Mouse (Mus musculus): ENCODE data around the gene Cxxc4. TPM values are rescaled to one million over a fixed set of nuclear protein-coding genes. Genes with fewer than 3 reads are reported as not detected.
A peak's percentile ranks its signal among the peaks of the same experiment; 100 is the strongest.

Cxxc4 gene
- polyA plus RNA-seq, 1 experiment from 2014 or later, result 17.1 TPM

GRCm38 (mm10) chr3:134259300-134259699 is 23.0 kb downstream of the Cxxc4 start:
- no peaks in the 10 kb centered on the region for H3K9me3 ChIP-seq
- H3K36me3 ChIP-seq, result no peaks in the 10 kb centered on the region
- ATAC-seq (replicated peaks), result peak; percentile 46; the same call in 1 of the 2 replicates
- H3K27me3 ChIP-seq, result no peaks in the 10 kb centered on the region
- no peak overlapping the region for H3K4me2 ChIP-seq (replicated peaks)
- no peak overlapping the region for H3K27ac ChIP-seq (replicated peaks)
- H3K9ac ChIP-seq (replicated peaks), result no peak overlapping the region
- 0 out of 2 replicates have a peak, but pooled peaks cover 3% of the 10 kb centered on the region for H3K4me1 ChIP-seq
- no peak overlapping the region for H3K4me3 ChIP-seq
- whole genome bisulfite sequencing, result 27% methylated on average over 3 of the region's 3 CpGs

GRCm38 (mm10) chr3:134279655-134280054 is 43.4 kb downstream of the Cxxc4 start:
- Histone ChIP-seq H3K9ac (replicated peaks) (no peak overlapping the region), H3K4me2 (replicated peaks) (no peak overlapping the region), H3K4me3 (no peak overlapping the region), H3K27ac (replicated peaks) (no peak overlapping the region), H3K4me1 (peaks cover 12% of the 10 kb centered on the region), H3K9me3 (no peaks in the 10 kb centered on the region), H3K36me3 (no peaks in the 10 kb centered on the region), H3K27me3 (no peaks in the 10 kb centered on the region)
- no peak for ATAC-seq (replicated peaks)

- Histone ChIP-seq H3K4me3 (no peak overlapping the region), H3K27ac (replicated peaks) (peak overlapping the region; percentile 7; the same call in 1 of the 2 replicates), H3K4me2 (replicated peaks) (peak overlapping the region; percentile 25), H3K9me3 (no peaks in the 10 kb centered on the region), H3K4me1 (peaks cover 12% of the 10 kb centered on the region), H3K36me3 (no peaks in the 10 kb centered on the region), H3K27me3 (no peaks in the 10 kb centered on the region), H3K9ac (replicated peaks) (no peak overlapping the region)
- 21% methylated on average over 14 of the region's 14 CpGs for WGBS
- ATAC-seq (replicated peaks), result peak; percentile 72
These were observed 45.5 kb downstream of the Cxxc4 start for GRCm38 (mm10) chr3:134281527-134282370.

GRCm38 (mm10) chr3:134295217-134295616 is 58.9 kb downstream of the Cxxc4 start:
- Histone ChIP-seq H3K4me3 (no peak overlapping the region), H3K9ac (replicated peaks) (no peak overlapping the region), H3K36me3 (no peaks in the 10 kb centered on the region), H3K4me2 (replicated peaks) (no peak overlapping the region), H3K4me1 (peaks cover 8% of the 10 kb centered on the region; the same call in 1 of the 2 replicates), H3K9me3 (no peaks in the 10 kb centered on the region), H3K27me3 (no peaks in the 10 kb centered on the region), H3K27ac (replicated peaks) (no peak overlapping the region)
- WGBS, result 13% methylated on average over 6 of the region's 6 CpGs
- ATAC-seq (replicated peaks), result peak; percentile 67; the same call in 1 of the 2 replicates

GRCm38 (mm10) chr3:134302681-134303491 is 66.6 kb downstream of the Cxxc4 start:
- Histone ChIP-seq H3K9ac (replicated peaks) (peak overlapping the region; percentile 43; the same call in 1 of the 2 replicates), H3K4me3 (peak overlapping the region; percentile 38), H3K36me3 (no peaks in the 10 kb centered on the region), H3K27ac (replicated peaks) (peak overlapping the region; percentile 70), H3K9me3 (no peaks in the 10 kb centered on the region), H3K4me2 (replicated peaks) (peak overlapping the region; percentile 58), H3K4me1 (peaks cover 34% of the 10 kb centered on the region), H3K27me3 (no peaks in the 10 kb centered on the region)
- 2% methylated on average over 21 of the region's 21 CpGs for WGBS
- ATAC-seq (replicated peaks), result peak; percentile 89

- Histone ChIP-seq H3K4me2 (replicated peaks) (peak overlapping the region; percentile 58), H3K4me1 (peaks cover 34% of the 10 kb centered on the region), H3K36me3 (no peaks in the 10 kb centered on the region), H3K27ac (replicated peaks) (peak overlapping the region; percentile 70), H3K27me3 (no peaks in the 10 kb centered on the region), H3K4me3 (peak overlapping the region; percentile 38), H3K9ac (replicated peaks) (0 out of 2 replicates have a peak overlapping the region, but pooled peaks have one; percentile 43), H3K9me3 (no peaks in the 10 kb centered on the region)
- 10% methylated on average over 3 of the region's 3 CpGs for WGBS
- ATAC-seq (replicated peaks), result peak; percentile 29; the same call in 1 of the 2 replicates
These were observed 67.2 kb downstream of the Cxxc4 start for GRCm38 (mm10) chr3:134303492-134303808.

- 11% methylated on average over 4 of the region's 4 CpGs for WGBS
These were observed 70.2 kb downstream of the Cxxc4 start for GRCm38 (mm10) chr3:134306507-134306906.

GRCm38 (mm10) chr3:134307801-134308200 is 71.5 kb downstream of the Cxxc4 start:
- H3K27me3 ChIP-seq, result no peaks in the 10 kb centered on the region
- no peak for ATAC-seq (replicated peaks)
- H3K4me1 ChIP-seq, result peaks cover 25% of the 10 kb centered on the region
- H3K27ac ChIP-seq (replicated peaks), result no peak overlapping the region
- H3K36me3 ChIP-seq, result no peaks in the 10 kb centered on the region
- no peak overlapping the region for H3K9ac ChIP-seq (replicated peaks)
- no peak overlapping the region for H3K4me3 ChIP-seq
- H3K9me3 ChIP-seq, result no peaks in the 10 kb centered on the region
- no peak overlapping the region for H3K4me2 ChIP-seq (replicated peaks)

More at GRCm38 (mm10) chr3:134306507-134306906, 70.2 kb downstream of the Cxxc4 start:
- Histone ChIP-seq H3K9me3 (no peaks in the 10 kb centered on the region), H3K4me3 (no peak overlapping the region), H3K4me2 (replicated peaks) (no peak overlapping the region; the same call in 1 of the 2 replicates), H3K4me1 (peaks cover 34% of the 10 kb centered on the region), H3K27ac (replicated peaks) (peak overlapping the region; percentile 31), H3K9ac (replicated peaks) (no peak overlapping the region), H3K36me3 (no peaks in the 10 kb centered on the region), H3K27me3 (no peaks in the 10 kb centered on the region)
- ATAC-seq (replicated peaks), result no peak

MicroRNAs encoded within 50 kb of the gene (microRNA counts, 519-probe panel; counts per million panel counts)
- 2,197 counts per million, percentile 36 among the panel's probes with 10 or more counts for microRNA mmu-miR-1895

Small RNA genes within 50 kb of the gene (microRNA-seq; reads per million reads assigned to microRNA genes)
- gene Mir1895, result not detected
